Mouse (Mus musculus): ENCODE measurements around the gene Tgfbi.

The Tgfbi gene

GRCm38 (mm10) chr13:56609103-56609856 lies at the start of gene Tgfbi:
Tgfbi (plus strand) TSS chr13:56609523.
- peak; percentile 57 for DNase-seq (ENCODE audit: low spot score)

- DNase-seq (ENCODE audit: low spot score): no peak
These were observed 49.4 kb upstream of the Tgfbi start for GRCm38 (mm10) chr13:56559841-56560370.

GRCm38 (mm10) chr13:56561129-56561528 lies 48.2 kb upstream of the Tgfbi start:
- no peak for DNase-seq (ENCODE audit: low spot score)

GRCm38 (mm10) chr13:56563075-56563474 lies 46.2 kb upstream of the Tgfbi start:
- peak; percentile 32 for DNase-seq (ENCODE audit: low spot score)

- DNase-seq (ENCODE audit: low spot score): no peak
These were observed 43.0 kb upstream of the Tgfbi start for GRCm38 (mm10) chr13:56566336-56566735.

GRCm38 (mm10) chr13:56571645-56572044 lies 37.7 kb upstream of the Tgfbi start:
- DNase-seq (ENCODE audit: low spot score): no peak

GRCm38 (mm10) chr13:56575074-56575473 lies 34.2 kb upstream of the Tgfbi start:
- no peak for DNase-seq (ENCODE audit: low spot score)

GRCm38 (mm10) chr13:56575701-56576321 lies 33.5 kb upstream of the Tgfbi start:
- peak; percentile 84 for DNase-seq (ENCODE audit: low spot score)

GRCm38 (mm10) chr13:56578097-56578496 lies 31.2 kb upstream of the Tgfbi start:
- DNase-seq (ENCODE audit: low spot score): no peak

GRCm38 (mm10) chr13:56580450-56580849 lies 28.9 kb upstream of the Tgfbi start:
- no peak for DNase-seq (ENCODE audit: low spot score)

- DNase-seq (ENCODE audit: low spot score): no peak
These were observed 27.8 kb upstream of the Tgfbi start for GRCm38 (mm10) chr13:56581512-56581911.

- DNase-seq (ENCODE audit: low spot score): peak; percentile 59
These were observed 27.3 kb upstream of the Tgfbi start for GRCm38 (mm10) chr13:56581961-56582434.

GRCm38 (mm10) chr13:56582720-56583119 lies 26.6 kb upstream of the Tgfbi start:
- DNase-seq (ENCODE audit: low spot score): no peak

GRCm38 (mm10) chr13:56586046-56586445 lies 23.3 kb upstream of the Tgfbi start:
- DNase-seq (ENCODE audit: low spot score): no peak

- peak; percentile 54 for DNase-seq (ENCODE audit: low spot score)
These were observed 20.7 kb upstream of the Tgfbi start for GRCm38 (mm10) chr13:56588454-56589117.

- DNase-seq (ENCODE audit: low spot score): no peak
These were observed 19.1 kb upstream of the Tgfbi start for GRCm38 (mm10) chr13:56590202-56590601.

- DNase-seq (ENCODE audit: low spot score): no peak
These were observed 18.1 kb upstream of the Tgfbi start for GRCm38 (mm10) chr13:56591191-56591590.

GRCm38 (mm10) chr13:56591939-56592338 lies 17.4 kb upstream of the Tgfbi start:
- no peak for DNase-seq (ENCODE audit: low spot score)

GRCm38 (mm10) chr13:56593196-56593595 lies 16.1 kb upstream of the Tgfbi start:
- DNase-seq (ENCODE audit: low spot score): no peak

- no peak for DNase-seq (ENCODE audit: low spot score)
These were observed 15.3 kb upstream of the Tgfbi start for GRCm38 (mm10) chr13:56593961-56594391.

- no peak for DNase-seq (ENCODE audit: low spot score)
These were observed 14.1 kb upstream of the Tgfbi start for GRCm38 (mm10) chr13:56595246-56595645.

- no peak for DNase-seq (ENCODE audit: low spot score)
These were observed 12.0 kb upstream of the Tgfbi start for GRCm38 (mm10) chr13:56597296-56597695.
